Mouse (Mus musculus) stomach, postnatal 0 days (tissue): Measurements from ENCODE around the gene Yars.

Source experiments
- CTCF ChIP-seq: IDR thresholded peaks from 2 replicates; pipeline ENCODE4 v1.5.1; 2016; ENCODE audit warnings: antibody characterized with exemption, low read depth, mild to moderate bottlenecking, moderate library complexity
- EP300 ChIP-seq: optimal IDR thresholded peaks from 2 replicates; pipeline ENCODE3; 2016; ENCODE audit warnings: antibody characterized with exemption

- TF ChIP-seq CTCF (no peak), EP300 (no peak)
These were observed 71.6 kb downstream of the Yars start, which contains the start of gene C77080 for GRCm38 (mm10) chr4:129261196-129261595.
